Mouse (Mus musculus) heart, embryonic 12.5 days (tissue): ENCODE data around the gene Ehd1. TPM values are rescaled to one million over a fixed set of nuclear protein-coding genes. Genes with fewer than 3 reads are reported as not detected.

Source experiments
- ATAC-seq: fragments of 200-750 bp; cut with Nextera tagmentation; 2 replicates; pipeline ENCODE4 v1.8.0; 2017; ENCODE audit warnings: moderate TSS enrichment, moderate library complexity; ENCODE audit not compliant: insufficient number of reproducible peaks, low FRiP score
- H3K27ac ChIP-seq: fragments of 300-500 bp; sonication (generic); 2 replicates; pipeline ENCODE4 v1.5.1; 2016; ENCODE audit warnings: mild to moderate bottlenecking, moderate library complexity; ENCODE audit not compliant: poor library complexity, severe bottlenecking
- H3K27me3 ChIP-seq: fragments of 300-500 bp; sonication (generic); replicated peaks from 2 replicates; pipeline ENCODE4 v1.6.1; 2016; ENCODE audit warnings: mild to moderate bottlenecking, moderate library complexity
- H3K36me3 ChIP-seq: fragments of 300-500 bp; sonication (generic); 2 replicates; pipeline ENCODE4 v1.6.1; 2016; ENCODE audit warnings: mild to moderate bottlenecking, moderate library complexity
- H3K4me1 ChIP-seq: fragments of 300-500 bp; sonication (generic); replicated peaks from 2 replicates; pipeline ENCODE4 v1.6.1; 2016; ENCODE audit warnings: mild to moderate bottlenecking
- H3K4me2 ChIP-seq: fragments of 300-500 bp; sonication (generic); 2 replicates; pipeline ENCODE4 v1.6.1; 2016; ENCODE audit warnings: mild to moderate bottlenecking, moderate library complexity
- H3K4me3 ChIP-seq: fragments of 300-500 bp; sonication (generic); 2 replicates; pipeline ENCODE4 v1.5.1; 2016; ENCODE audit warnings: mild to moderate bottlenecking
- H3K9ac ChIP-seq: fragments of 300-500 bp; sonication (generic); 2 replicates; pipeline ENCODE4 v1.6.1; 2016; ENCODE audit warnings: mild to moderate bottlenecking, moderate library complexity
- H3K9me3 ChIP-seq: fragments of 300-500 bp; sonication (generic); replicated peaks from 2 replicates; pipeline ENCODE4 v1.6.1; 2016; ENCODE audit warnings: mild to moderate bottlenecking, moderate library complexity
- WGBS: fragments of 180-500 bp; shearing (Covaris S2); methylation state at CpG from one replicate; pipeline ENCODE4 v1.1.7; 2016; 5-methylcytosine and 5-hydroxymethylcytosine counted together
- polyA plus RNA-seq: library from polyadenylated mRNA; unstranded; fragments of >200 nt; fragmentation: Nextera tagmentation; extraction: Ambion mirVana; gene quantifications from 2 replicates; pipeline ENCODE4 v1.2.1, GENCODE M21; 2016

Gene Ehd1
- polyA plus RNA-seq, result 87.0 and 88.7 TPM in 2 replicates

- Histone ChIP-seq H3K27me3 (no peaks in the 10 kb centered on the region), H3K9ac (peak within 1 kb of the TSS; percentile 95), H3K4me1 (peaks cover 45% of the 10 kb centered on the region), H3K4me3 (peak within 1 kb of the TSS; percentile 92), H3K4me2 (peak within 1 kb of the TSS; percentile 89), H3K9me3 (no peaks in the 10 kb centered on the region), H3K27ac (peak within 1 kb of the TSS; percentile 88), H3K36me3 (peaks cover 9% of the 10 kb centered on the region)
- peak; percentile 94 for ATAC-seq
- WGBS, result under 1% methylated on average over 104 of the region's 106 CpGs
These were observed at the start of gene Ehd1 for GRCm38 (mm10) chr19:6276426-6277421. Gene Ehd1, plus strand, starts transcription at chr19:6276725.

- peak; percentile 49; the same call in 1 of the 2 replicates for ATAC-seq
- Histone ChIP-seq H3K27me3 (no peaks in the 10 kb centered on the region), H3K4me2 (no peak overlapping the region), H3K9ac (no peak overlapping the region), H3K4me3 (no peak overlapping the region), H3K36me3 (peaks cover 52% of the 10 kb centered on the region), H3K9me3 (no peaks in the 10 kb centered on the region), H3K4me1 (no peaks in the 10 kb centered on the region), H3K27ac (no peak overlapping the region)
- WGBS, result 81% methylated on average over 14 of the region's 14 CpGs
These were observed 49.8 kb upstream of the Ehd1 start for GRCm38 (mm10) chr19:6226763-6227162.

DNA sequence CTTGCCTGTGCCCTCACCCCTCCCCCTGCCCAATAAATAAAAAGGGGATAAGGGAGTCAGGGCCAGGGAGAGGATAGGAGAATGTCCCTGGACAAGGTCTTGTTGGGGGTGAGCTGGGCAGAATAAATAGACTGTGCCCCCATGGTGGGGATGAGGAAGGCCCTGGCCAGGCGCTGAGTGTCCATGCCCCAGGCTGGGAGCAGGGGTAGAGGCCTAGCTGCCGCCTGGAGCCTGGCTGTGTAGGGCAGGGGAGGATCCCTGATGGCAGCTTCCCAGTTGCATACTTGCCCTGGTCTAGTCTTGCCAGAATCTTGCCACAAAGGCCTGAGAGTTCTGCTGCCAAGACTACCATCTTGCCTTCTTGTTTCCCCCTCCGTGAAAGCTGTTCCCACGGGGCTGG is 48.7 kb upstream of the Ehd1 start:
- H3K9me3 ChIP-seq, result no peaks in the 10 kb centered on the region
- H3K9ac ChIP-seq, result no peak overlapping the region
- H3K27me3 ChIP-seq, result no peaks in the 10 kb centered on the region
- WGBS, result 67% methylated on average over 4 of the region's 4 CpGs
- H3K36me3 ChIP-seq, result peaks cover 62% of the 10 kb centered on the region
- no peaks in the 10 kb centered on the region for H3K4me1 ChIP-seq
- H3K27ac ChIP-seq, result no peak overlapping the region
- H3K4me3 ChIP-seq, result no peak overlapping the region
- no peak overlapping the region for H3K4me2 ChIP-seq
- ATAC-seq, result no peak

GRCm38 (mm10) chr19:6230411-6230810 is 46.1 kb upstream of the Ehd1 start:
- 82% methylated on average over 4 of the region's 4 CpGs for WGBS
- peaks cover 71% of the 10 kb centered on the region for H3K36me3 ChIP-seq
- ATAC-seq, result no peak
- no peak overlapping the region for H3K9ac ChIP-seq
- no peak overlapping the region for H3K4me2 ChIP-seq
- no peak overlapping the region for H3K27ac ChIP-seq
- H3K4me3 ChIP-seq, result no peak overlapping the region
- H3K9me3 ChIP-seq, result no peaks in the 10 kb centered on the region
- H3K27me3 ChIP-seq, result no peaks in the 10 kb centered on the region
- peaks cover 16% of the 10 kb centered on the region for H3K4me1 ChIP-seq

DNA sequence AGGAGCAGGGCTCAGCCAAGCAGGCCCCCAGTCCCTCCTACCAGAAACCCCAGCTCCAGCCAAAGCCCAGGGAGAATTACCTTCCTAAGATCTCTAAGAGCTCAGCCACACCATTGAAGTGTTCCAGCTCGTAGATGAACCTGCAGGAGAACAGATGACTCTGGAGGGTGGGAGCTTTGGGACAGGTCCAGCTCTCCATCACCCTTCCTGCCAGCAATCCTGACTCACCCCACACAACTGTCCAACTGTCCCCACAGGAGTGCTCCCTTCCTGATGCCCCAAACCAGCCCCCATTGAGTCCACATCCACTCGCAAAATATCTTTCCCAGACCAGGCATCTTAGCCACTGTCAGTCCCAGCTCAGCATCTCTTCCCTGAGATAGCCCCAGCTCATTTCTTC is 45.5 kb upstream of the Ehd1 start:
- no peak overlapping the region for H3K4me2 ChIP-seq
- H3K4me3 ChIP-seq, result no peak overlapping the region
- peaks cover 16% of the 10 kb centered on the region for H3K4me1 ChIP-seq
- WGBS, result 72% methylated on average over 2 of the region's 2 CpGs
- peaks cover 71% of the 10 kb centered on the region for H3K36me3 ChIP-seq
- no peaks in the 10 kb centered on the region for H3K27me3 ChIP-seq
- no peak overlapping the region for H3K27ac ChIP-seq
- ATAC-seq, result no peak
- no peak overlapping the region for H3K9ac ChIP-seq
- no peaks in the 10 kb centered on the region for H3K9me3 ChIP-seq

GRCm38 (mm10) chr19:6233647-6234046 is 42.9 kb upstream of the Ehd1 start:
- Histone ChIP-seq H3K4me2 (no peak overlapping the region), H3K4me3 (no peak overlapping the region), H3K9ac (peak overlapping the region; percentile 89; the same call in 1 of the 2 replicates), H3K27me3 (no peaks in the 10 kb centered on the region), H3K4me1 (peaks cover 20% of the 10 kb centered on the region), H3K9me3 (no peaks in the 10 kb centered on the region), H3K36me3 (peaks cover 50% of the 10 kb centered on the region), H3K27ac (no peak overlapping the region)
- WGBS, result 86% methylated on average over 16 of the region's 16 CpGs
- ATAC-seq, result no peak

DNA sequence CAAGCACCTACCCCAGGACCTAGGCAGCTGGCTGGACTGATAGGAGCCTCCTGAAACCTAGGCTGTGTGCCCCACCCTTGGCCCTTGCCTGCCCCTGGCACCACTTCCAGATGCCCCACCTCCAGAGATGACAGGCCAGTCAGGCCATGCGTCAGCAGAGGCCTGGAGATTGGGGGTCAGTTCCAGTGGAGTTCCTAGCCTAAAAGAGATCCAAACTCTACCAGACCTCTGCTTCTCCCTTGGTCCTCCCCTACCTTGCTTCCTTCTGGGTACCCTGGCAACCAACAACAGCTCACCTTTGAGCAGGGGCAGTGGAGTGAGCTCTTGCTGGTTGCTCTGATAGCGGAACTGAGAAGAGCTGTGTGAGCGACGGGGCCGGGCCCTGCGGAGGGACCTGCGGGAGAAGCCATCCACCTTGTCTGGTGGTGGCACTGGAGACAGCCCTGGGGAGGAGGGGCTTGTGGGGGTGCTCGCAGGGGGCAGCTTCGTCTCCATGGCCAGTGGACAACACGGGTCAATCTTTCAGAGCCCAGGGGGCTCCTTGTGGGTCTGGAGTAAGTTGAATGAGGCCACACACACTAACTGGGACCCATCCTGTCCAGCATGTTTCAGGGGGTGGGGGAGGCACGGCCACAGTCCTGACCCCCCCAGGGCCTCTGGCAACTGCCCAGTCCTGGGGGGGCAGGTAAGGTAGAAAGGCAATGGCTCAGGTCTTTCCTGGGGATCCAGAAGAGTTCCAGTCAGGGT is 42.0 kb upstream of the Ehd1 start:
- WGBS, result 61% methylated on average over 11 of the region's 11 CpGs

DNA sequence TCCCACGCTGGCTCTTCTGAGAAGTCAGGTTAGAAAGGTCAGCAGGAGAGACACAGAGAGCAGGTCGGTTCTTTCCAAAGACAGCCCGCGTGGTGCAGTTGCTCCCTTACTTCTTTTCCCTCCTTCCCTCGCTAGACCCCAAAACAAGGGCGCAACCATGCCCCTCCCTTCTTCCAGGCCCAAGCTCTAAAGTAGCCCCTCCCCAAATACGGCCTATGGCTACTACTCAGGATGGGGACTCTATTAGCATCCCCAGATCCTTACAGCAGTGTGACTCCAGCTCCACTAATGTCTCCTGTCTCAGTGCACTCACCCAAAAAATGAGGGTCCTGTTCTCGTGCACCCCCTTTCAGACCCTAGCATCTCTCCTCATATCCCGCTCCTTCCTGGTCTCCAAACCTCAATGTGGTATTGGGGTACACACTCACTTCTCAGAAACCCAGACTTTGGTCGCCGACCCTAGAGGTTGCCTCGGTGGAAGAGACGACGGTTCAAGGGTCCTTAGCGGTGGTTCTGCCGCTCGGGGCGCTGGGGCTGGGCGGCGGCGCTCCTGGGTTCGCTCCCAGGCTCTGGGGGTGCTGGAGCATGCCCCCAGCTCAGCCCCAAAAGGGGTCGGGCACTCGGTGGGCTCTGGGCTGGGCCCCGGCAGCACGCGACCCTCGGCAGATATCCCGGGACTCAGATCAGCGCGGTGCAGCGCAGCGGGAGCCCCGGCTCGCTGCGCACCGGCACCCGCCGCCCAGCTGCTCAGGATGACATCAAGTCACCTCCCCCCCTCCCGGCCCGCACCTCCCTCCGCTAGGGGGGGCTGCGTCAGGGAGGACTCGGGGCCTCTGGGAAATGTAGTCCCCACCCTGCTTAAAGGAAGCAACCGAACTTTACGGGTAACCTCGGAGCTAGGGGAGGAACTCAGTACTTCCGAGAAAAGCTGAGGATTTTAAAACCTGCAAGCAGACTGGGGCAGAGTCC is 41.2 kb upstream of the Ehd1 start, which contains the start of gene Ppp2r5b:
TSS of gene Ppp2r5b (minus strand) at position 789 of the 969 bp plus-strand sequence.
- H3K4me1 ChIP-seq, result peaks cover 20% of the 10 kb centered on the region
- peak within 1 kb of the TSS; percentile 89 for H3K9ac ChIP-seq
- WGBS, result 4% methylated on average over 45 of the region's 48 CpGs
- H3K27ac ChIP-seq, result peak within 1 kb of the TSS; percentile 96
- peak; percentile 93 for ATAC-seq
- peak within 1 kb of the TSS; percentile 94 for H3K4me2 ChIP-seq
- peaks cover 33% of the 10 kb centered on the region for H3K36me3 ChIP-seq
- H3K4me3 ChIP-seq, result peak within 1 kb of the TSS; percentile 93
- no peaks in the 10 kb centered on the region for H3K9me3 ChIP-seq
- no peaks in the 10 kb centered on the region for H3K27me3 ChIP-seq

More for the DNA sequence above, 42.0 kb upstream of the Ehd1 start:
- no peaks in the 10 kb centered on the region for H3K27me3 ChIP-seq
- ATAC-seq, result no peak
- peak overlapping the region; percentile 94 for H3K4me2 ChIP-seq
- no peaks in the 10 kb centered on the region for H3K9me3 ChIP-seq
- H3K4me1 ChIP-seq, result peaks cover 20% of the 10 kb centered on the region
- peaks cover 42% of the 10 kb centered on the region for H3K36me3 ChIP-seq
- H3K4me3 ChIP-seq, result peak overlapping the region; percentile 93
- peak overlapping the region; percentile 89 for H3K9ac ChIP-seq
- H3K27ac ChIP-seq, result no peak overlapping the region

DNA sequence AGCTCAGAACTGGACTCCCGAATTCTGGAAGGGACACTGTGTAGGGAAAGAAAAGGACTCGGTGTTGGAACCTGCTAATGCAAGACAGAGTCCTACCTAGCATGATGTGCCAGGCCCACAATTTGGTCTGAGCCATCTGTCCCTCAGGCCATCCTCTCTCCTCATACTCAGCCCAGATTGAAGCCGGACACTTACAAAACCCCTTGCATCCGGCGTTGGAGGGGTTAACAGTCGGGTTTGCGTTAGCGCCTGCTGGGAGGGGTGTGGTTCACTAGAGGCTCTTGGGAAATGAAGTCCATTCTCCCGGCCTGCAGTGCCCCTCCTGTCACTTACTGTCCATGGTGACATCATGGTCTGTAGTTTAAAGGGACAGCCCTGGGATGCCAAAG is 40.5 kb upstream of the Ehd1 start:
- peak; percentile 93 for ATAC-seq

GRCm38 (mm10) chr19:6236842-6237241 is 39.7 kb upstream of the Ehd1 start:
- Histone ChIP-seq H3K27ac (no peak overlapping the region), H3K4me3 (no peak overlapping the region), H3K4me2 (no peak overlapping the region), H3K9me3 (no peaks in the 10 kb centered on the region), H3K36me3 (peaks cover 18% of the 10 kb centered on the region), H3K27me3 (no peaks in the 10 kb centered on the region), H3K4me1 (peaks cover 23% of the 10 kb centered on the region), H3K9ac (no peak overlapping the region)
- 71% methylated on average over 7 of the region's 7 CpGs for WGBS
- no peak for ATAC-seq

More for the DNA sequence above, 40.5 kb upstream of the Ehd1 start:
- Histone ChIP-seq H3K27ac (peak overlapping the region; percentile 96), H3K9me3 (no peaks in the 10 kb centered on the region), H3K4me1 (peaks cover 23% of the 10 kb centered on the region), H3K4me3 (peak overlapping the region; percentile 93), H3K4me2 (peak overlapping the region; percentile 94), H3K36me3 (peaks cover 26% of the 10 kb centered on the region), H3K27me3 (no peaks in the 10 kb centered on the region), H3K9ac (peak overlapping the region; percentile 89)
- WGBS, result under 1% methylated on average over 9 of the region's 9 CpGs
